Mouse (Mus musculus) neural tube, embryonic 14.5 days (tissue): ENCODE measurements around the gene Lypd6b. TPM values are rescaled to one million over a fixed set of nuclear protein-coding genes. Genes with fewer than 3 reads are reported as not detected.

Source experiments
- ATAC-seq: fragments of 200-750 bp; cut with Nextera tagmentation; 2 replicates; pipeline ENCODE4 v1.8.0; 2017; ENCODE audit warnings: low read depth, mild to moderate bottlenecking, moderate TSS enrichment, moderate library complexity
- H3K27ac ChIP-seq: fragments of 300-500 bp; sonication (generic); 2 replicates; pipeline ENCODE4 v1.5.1; 2014; ENCODE audit warnings: low read depth, mild to moderate bottlenecking, control low read depth, low read length, moderate library complexity, mixed read lengths
- H3K27me3 ChIP-seq: fragments of 300-500 bp; sonication (generic); 2 replicates; pipeline ENCODE4 v1.6.1; 2014; ENCODE audit warnings: low read length; ENCODE audit not compliant: control insufficient read depth, insufficient read depth
- H3K36me3 ChIP-seq: fragments of 300-500 bp; sonication (generic); 2 replicates; pipeline ENCODE4 v1.6.1; 2014; ENCODE audit warnings: low read length, mixed read lengths; ENCODE audit not compliant: control insufficient read depth, insufficient read depth
- H3K4me1 ChIP-seq: fragments of 300-500 bp; sonication (generic); 2 replicates; pipeline ENCODE4 v1.6.1; 2014; ENCODE audit warnings: low read length; ENCODE audit not compliant: control insufficient read depth, insufficient read depth
- H3K4me2 ChIP-seq: fragments of 300-500 bp; sonication (generic); 2 replicates; pipeline ENCODE4 v1.6.1; 2014; ENCODE audit warnings: mild to moderate bottlenecking, low read depth, low read length, control low read depth
- H3K4me3 ChIP-seq: fragments of 300-500 bp; sonication (generic); 2 replicates; pipeline ENCODE4 v1.5.1; 2014; ENCODE audit warnings: low read depth, low read length, control low read depth, mixed read lengths
- H3K9ac ChIP-seq: fragments of 300-500 bp; sonication (generic); replicated peaks from 2 replicates; pipeline ENCODE4 v1.6.1; 2014; ENCODE audit warnings: low read depth, mild to moderate bottlenecking, control low read depth, low read length, mixed read lengths
- H3K9me3 ChIP-seq: fragments of 300-500 bp; sonication (generic); 2 replicates; pipeline ENCODE4 v1.6.1; 2016; ENCODE audit warnings: low read length; ENCODE audit not compliant: control insufficient read depth
- WGBS: fragments of 180-500 bp; shearing (Covaris S2); extraction: QIAGEN DNeasy Blood & Tissue Kit; methylation state at CpG from one replicate; pipeline ENCODE4 v1.1.7; 2014; 5-methylcytosine and 5-hydroxymethylcytosine counted together
- polyA plus RNA-seq: library from polyadenylated mRNA; unstranded; fragments of >200 nt; fragmentation: Nextera tagmentation; extraction: Ambion mirVana; gene quantifications from 2 replicates; pipeline ENCODE4 v1.2.1, GENCODE M21; 2014

Lypd6b gene
- polyA plus RNA-seq, 1 experiment from 2014 or later = 24.6 TPM

- H3K4me1 ChIP-seq = 0 out of 2 replicates have a peak, but pooled peaks cover 3% of the 10 kb centered on the region
- H3K27ac ChIP-seq = no peak overlapping the region
- H3K4me2 ChIP-seq = no peak overlapping the region
- H3K9ac ChIP-seq = no peak overlapping the region
- ATAC-seq = no peak; the same call in 1 of the 2 replicates
- no peaks in the 10 kb centered on the region for H3K9me3 ChIP-seq
- WGBS = 25% methylated on average over 4 of the region's 4 CpGs
- no peaks in the 10 kb centered on the region for H3K27me3 ChIP-seq
- no peaks in the 10 kb centered on the region for H3K36me3 ChIP-seq
- H3K4me3 ChIP-seq = no peak overlapping the region
These were observed 24.4 kb downstream of the Lypd6b start for GRCm38 (mm10) chr2:49811871-49812363.

GRCm38 (mm10) chr2:49813151-49813550 is 25.7 kb downstream of the Lypd6b start:
- Histone ChIP-seq H3K36me3 (no peaks in the 10 kb centered on the region), H3K27me3 (no peaks in the 10 kb centered on the region), H3K9me3 (no peaks in the 10 kb centered on the region), H3K9ac (no peak overlapping the region), H3K4me3 (no peak overlapping the region), H3K4me2 (no peak overlapping the region), H3K4me1 (0 out of 2 replicates have a peak, but pooled peaks cover 3% of the 10 kb centered on the region), H3K27ac (no peak overlapping the region)
- WGBS = 68% methylated on average over 4 of the region's 4 CpGs
- ATAC-seq = no peak

- 76% methylated on average over 6 of the region's 6 CpGs for WGBS
- H3K36me3 ChIP-seq = no peaks in the 10 kb centered on the region
- 0 out of 2 replicates have a peak, but pooled peaks cover 3% of the 10 kb centered on the region for H3K4me1 ChIP-seq
- no peak overlapping the region for H3K4me2 ChIP-seq
- no peak overlapping the region for H3K27ac ChIP-seq
- H3K4me3 ChIP-seq = no peak overlapping the region
- no peak overlapping the region for H3K9ac ChIP-seq
- H3K9me3 ChIP-seq = no peaks in the 10 kb centered on the region
- no peak for ATAC-seq
- H3K27me3 ChIP-seq = no peaks in the 10 kb centered on the region
These were observed 26.5 kb downstream of the Lypd6b start for GRCm38 (mm10) chr2:49814011-49814410.

GRCm38 (mm10) chr2:49815696-49816320 is 28.3 kb downstream of the Lypd6b start:
- no peak overlapping the region for H3K27ac ChIP-seq
- 88% methylated on average over 3 of the region's 3 CpGs for WGBS
- no peak for ATAC-seq
- no peak overlapping the region for H3K4me2 ChIP-seq
- H3K4me1 ChIP-seq = 0 out of 2 replicates have a peak, but pooled peaks cover 3% of the 10 kb centered on the region
- no peak overlapping the region for H3K9ac ChIP-seq
- no peaks in the 10 kb centered on the region for H3K36me3 ChIP-seq
- H3K4me3 ChIP-seq = no peak overlapping the region
- H3K9me3 ChIP-seq = no peaks in the 10 kb centered on the region
- no peaks in the 10 kb centered on the region for H3K27me3 ChIP-seq

GRCm38 (mm10) chr2:49816549-49816948 is 29.1 kb downstream of the Lypd6b start:
- 90% methylated on average over 5 of the region's 5 CpGs for WGBS
- Histone ChIP-seq H3K9me3 (no peaks in the 10 kb centered on the region), H3K36me3 (no peaks in the 10 kb centered on the region), H3K4me1 (no peaks in the 10 kb centered on the region), H3K27ac (no peak overlapping the region), H3K27me3 (no peaks in the 10 kb centered on the region), H3K4me3 (no peak overlapping the region), H3K9ac (no peak overlapping the region), H3K4me2 (no peak overlapping the region)
- no peak for ATAC-seq

- H3K27me3 ChIP-seq = no peaks in the 10 kb centered on the region
- H3K4me1 ChIP-seq = no peaks in the 10 kb centered on the region
- no peak overlapping the region for H3K4me3 ChIP-seq
- no peak overlapping the region for H3K4me2 ChIP-seq
- no peak for ATAC-seq
- H3K9me3 ChIP-seq = no peaks in the 10 kb centered on the region
- 90% methylated on average over 3 of the region's 3 CpGs for WGBS
- no peak overlapping the region for H3K9ac ChIP-seq
- no peaks in the 10 kb centered on the region for H3K36me3 ChIP-seq
- H3K27ac ChIP-seq = no peak overlapping the region
These were observed 29.7 kb downstream of the Lypd6b start for GRCm38 (mm10) chr2:49817151-49817550.

GRCm38 (mm10) chr2:49818126-49818525 is 30.6 kb downstream of the Lypd6b start:
- H3K9me3 ChIP-seq = no peaks in the 10 kb centered on the region
- H3K27ac ChIP-seq = no peak overlapping the region
- no peak for ATAC-seq
- H3K36me3 ChIP-seq = no peaks in the 10 kb centered on the region
- no peaks in the 10 kb centered on the region for H3K4me1 ChIP-seq
- no peaks in the 10 kb centered on the region for H3K27me3 ChIP-seq
- no peak overlapping the region for H3K9ac ChIP-seq
- no peak overlapping the region for H3K4me3 ChIP-seq
- H3K4me2 ChIP-seq = no peak overlapping the region
- WGBS = 91% methylated on average over 5 of the region's 5 CpGs

GRCm38 (mm10) chr2:49822312-49822711 is 34.8 kb downstream of the Lypd6b start:
- 94% methylated on average over 1 of the region's 1 CpGs for WGBS
- Histone ChIP-seq H3K9ac (no peak overlapping the region), H3K9me3 (no peaks in the 10 kb centered on the region), H3K27ac (no peak overlapping the region), H3K4me1 (no peaks in the 10 kb centered on the region), H3K4me3 (no peak overlapping the region), H3K27me3 (no peaks in the 10 kb centered on the region), H3K4me2 (no peak overlapping the region), H3K36me3 (no peaks in the 10 kb centered on the region)
- ATAC-seq = no peak

GRCm38 (mm10) chr2:49825588-49825987 is 38.1 kb downstream of the Lypd6b start:
- no peak overlapping the region for H3K27ac ChIP-seq
- no peak for ATAC-seq
- no peak overlapping the region for H3K9ac ChIP-seq
- no peak overlapping the region for H3K4me3 ChIP-seq
- 15% methylated on average over 1 of the region's 1 CpGs for WGBS
- no peaks in the 10 kb centered on the region for H3K9me3 ChIP-seq
- no peaks in the 10 kb centered on the region for H3K4me1 ChIP-seq
- no peak overlapping the region for H3K4me2 ChIP-seq
- H3K27me3 ChIP-seq = no peaks in the 10 kb centered on the region
- H3K36me3 ChIP-seq = no peaks in the 10 kb centered on the region
